Comparison of ENCODE assay signal across 8 mouse cellular contexts in genomic region chr1:156717751-156718285, GRCm38 (mm10). TPM values are rescaled to one million over a fixed set of nuclear protein-coding genes. Genes with fewer than 3 reads are reported as not detected.
DNase-seq lines count a peak whose midpoint lies in the region; ATAC-seq and TF ChIP-seq lines count a peak whose summit lies in the region.

No protein-coding gene starts in this region.

- 19% methylated on average over 13 of the region's 13 CpGs for WGBS in heart, adult 2 months
- 13% methylated on average over 13 of the region's 13 CpGs for WGBS in embryonic facial prominence, embryonic 13.5 days
- WGBS in midbrain, embryonic 11.5 days = 17% methylated on average over 13 of the region's 13 CpGs

- no peaks in the 10 kb centered on the region for H3K9me3 ChIP-seq in embryonic facial prominence, embryonic 13.5 days
- no peaks in the 10 kb centered on the region for H3K9me3 ChIP-seq in midbrain, embryonic 11.5 days (ENCODE audit: control insufficient read depth, low read length)

- TF ChIP-seq EP300 in heart, adult 2 months (IDR thresholded peaks at IDR 0.05; ENCODE audit: insufficient read depth, low read depth, low read length) = no peak

- H3K79me2 ChIP-seq in heart, adult 2 months (replicated peaks; ENCODE audit: control insufficient read depth, insufficient read depth, low read length) = peaks cover 2% of the 10 kb centered on the region

- ATAC-seq in embryonic facial prominence, embryonic 13.5 days (ENCODE audit: insufficient number of reproducible peaks, insufficient read depth, low FRiP score, low TSS enrichment, low read depth) = no peak
- no peak for ATAC-seq in midbrain, embryonic 11.5 days (ENCODE audit: low FRiP score)
- ATAC-seq in megakaryocyte progenitor cell, adult 5-6 weeks (replicated peaks; ENCODE audit: poor library complexity) = no peak

- no peak for DNase-seq in heart, adult 2 months
- no peak for DNase-seq in heart, adult 9 months (ENCODE audit: low spot score in 2 of 2)
- DNase-seq in kidney, adult 9 months = peak; percentile 88
- DNase-seq in midbrain, embryonic 11.5 days (ENCODE audit: low spot score, missing footprints) = no peak
- no peak for DNase-seq in cerebellum, postnatal 36 days
- DNase-seq in embryo, embryonic 11 days = no peak

- H3K27me3 ChIP-seq in heart, adult 2 months (ENCODE audit: control insufficient read depth, insufficient read depth, low read length) = no peaks in the 10 kb centered on the region
- H3K27me3 ChIP-seq in embryonic facial prominence, embryonic 13.5 days = peaks cover 5% of the 10 kb centered on the region; the same call in 1 of the 2 replicates
- peaks cover 4% of the 10 kb centered on the region; the same call in 1 of the 2 replicates for H3K27me3 ChIP-seq in midbrain, embryonic 11.5 days (ENCODE audit: control insufficient read depth, insufficient read depth, low read length)

- no peak for TF ChIP-seq CTCF in heart, adult 2 months (IDR thresholded peaks at IDR 0.05)

- intact Hi-C loops in heart, adult 2 months (cut with DNase I) = loop anchor here (5.0 kb wide), 2 partner anchors 161 to 676 kb away; partner anchors contain the start of gene Abl2

- peak overlapping the region; percentile 90; the same call in 1 of the 2 replicates for H3K27ac ChIP-seq in heart, adult 2 months
- H3K27ac ChIP-seq in embryonic facial prominence, embryonic 13.5 days = peak overlapping the region; percentile 85; the same call in 1 of the 2 replicates
- no peak overlapping the region for H3K27ac ChIP-seq in midbrain, embryonic 11.5 days (ENCODE audit: low read depth, low read length)

- H3K36me3 ChIP-seq in heart, adult 2 months (ENCODE audit: control insufficient read depth, insufficient read depth, low read length) = no peaks in the 10 kb centered on the region
- H3K36me3 ChIP-seq in embryonic facial prominence, embryonic 13.5 days = no peaks in the 10 kb centered on the region; the same call in 1 of the 2 replicates
- no peaks in the 10 kb centered on the region for H3K36me3 ChIP-seq in midbrain, embryonic 11.5 days (ENCODE audit: control insufficient read depth, insufficient read depth, low read length)

- peak overlapping the region; percentile 77 for H3K4me2 ChIP-seq in embryonic facial prominence, embryonic 13.5 days
- peak overlapping the region; percentile 67 for H3K4me2 ChIP-seq in midbrain, embryonic 11.5 days

- no peak for TF ChIP-seq POLR2A in heart, adult 2 months (IDR thresholded peaks at IDR 0.05; ENCODE audit: insufficient read depth, low read depth, low read length)

- H3K9ac ChIP-seq in heart, adult 2 months (ENCODE audit: low read depth, low read length) = peak overlapping the region; percentile 77; the same call in 1 of the 2 replicates
- peak overlapping the region; percentile 90 for H3K9ac ChIP-seq in embryonic facial prominence, embryonic 13.5 days
- H3K9ac ChIP-seq in midbrain, embryonic 11.5 days (ENCODE audit: low read length) = peak overlapping the region; percentile 86

- peaks cover 1% of the 10 kb centered on the region; the same call in 1 of the 2 replicates for H3K4me1 ChIP-seq in heart, adult 2 months (ENCODE audit: control insufficient read depth, insufficient read depth, low read length)
- H3K4me1 ChIP-seq in embryonic facial prominence, embryonic 13.5 days = peaks cover 15% of the 10 kb centered on the region
- peaks cover 4% of the 10 kb centered on the region for H3K4me1 ChIP-seq in midbrain, embryonic 11.5 days (ENCODE audit: control insufficient read depth, insufficient read depth, low read length)

- peak overlapping the region; percentile 77 for H3K4me3 ChIP-seq in heart, adult 2 months
- peak overlapping the region; percentile 95 for H3K4me3 ChIP-seq in embryonic facial prominence, embryonic 13.5 days
- H3K4me3 ChIP-seq in midbrain, embryonic 11.5 days (ENCODE audit: low read depth, low read length) = peak overlapping the region; percentile 86

RNA-seq across cellular contexts. Expression of gene Fam20b, which starts 1.1 kb away (rescaled TPM):
- total RNA-seq in heart, adult 2 months (2021) = 10 to 100 TPM; 53.5 to 62.8 TPM
- polyA plus RNA-seq in heart, adult 2 months (2012; rRNA removed) = 24.6 and 47.2 TPM in 2 replicates
- polyA plus RNA-seq in embryonic facial prominence, embryonic 13.5 days (2015; fragmentation: Nextera tagmentation; extraction: Ambion mirVana) = 23.5 and 24.1 TPM in 2 replicates
- polyA plus RNA-seq in midbrain, embryonic 11.5 days (2014; fragmentation: Nextera tagmentation; extraction: Ambion mirVana) = 21.5 and 22.7 TPM in 2 replicates
- 15.0 and 18.5 TPM in 2 replicates for total RNA-seq in megakaryocyte progenitor cell, adult 5-6 weeks (2015)
- 46.0 and 49.1 TPM in 2 replicates for total RNA-seq in megakaryocyte progenitor cell, adult 5-6 weeks (2017)

RNA-seq across cellular contexts. Expression of gene Tor3a, which starts 43.7 kb away (rescaled TPM):
- total RNA-seq in heart, adult 2 months (2021) = 10 to 100 TPM in 1 of 2 experiments, 1 to 10 TPM in 1; 8.3 to 11.6 TPM
- polyA plus RNA-seq in heart, adult 2 months (2012; rRNA removed) = 8.9 and 11.8 TPM in 2 replicates
- 8.0 and 8.4 TPM in 2 replicates for polyA plus RNA-seq in embryonic facial prominence, embryonic 13.5 days (2015; fragmentation: Nextera tagmentation; extraction: Ambion mirVana)
- polyA plus RNA-seq in midbrain, embryonic 11.5 days (2014; fragmentation: Nextera tagmentation; extraction: Ambion mirVana) = 3.9 and 4.2 TPM in 2 replicates
- 15.4 and 17.0 TPM in 2 replicates for total RNA-seq in megakaryocyte progenitor cell, adult 5-6 weeks (2015)
- 22.6 and 24.6 TPM in 2 replicates for total RNA-seq in megakaryocyte progenitor cell, adult 5-6 weeks (2017)
